Mouse (Mus musculus) stomach, postnatal 0 days (tissue): ENCODE results near the gene Sumo3.

Source experiments
- CTCF ChIP-seq: IDR thresholded peaks from 2 replicates; pipeline ENCODE4 v1.5.1; 2016; ENCODE audit warnings: antibody characterized with exemption, low read depth, mild to moderate bottlenecking, moderate library complexity
- EP300 ChIP-seq: optimal IDR thresholded peaks from 2 replicates; pipeline ENCODE3; 2016; ENCODE audit warnings: antibody characterized with exemption

DNA sequence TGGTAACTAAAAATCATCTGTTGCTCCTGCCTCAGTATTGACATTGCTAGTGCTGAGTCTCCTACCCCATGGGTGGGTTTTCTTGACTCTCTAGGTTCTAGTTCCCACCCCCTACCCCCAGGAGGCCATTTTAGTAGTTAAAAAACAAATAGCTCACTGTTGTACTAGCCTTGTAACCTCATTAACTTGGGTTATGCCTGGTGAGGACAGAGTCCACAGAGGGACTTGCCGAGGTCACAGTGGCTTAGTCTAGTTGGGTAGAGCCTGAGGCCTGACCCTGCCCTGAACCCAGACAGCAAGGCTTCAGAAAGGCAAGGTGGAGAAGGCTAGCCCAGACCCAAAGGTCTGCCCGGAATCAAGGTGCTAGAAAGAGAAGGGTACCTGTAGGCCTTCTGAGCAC lies 17.9 kb upstream of the Sumo3 start:
- no peak for TF ChIP-seq CTCF
- no peak for TF ChIP-seq EP300
